Mouse (Mus musculus): Measurements from ENCODE around the gene Bmp3. TPM values are rescaled to one million over a fixed set of nuclear protein-coding genes. Genes with fewer than 3 reads are reported as not detected.

Bmp3 gene
- total RNA-seq, 2 experiments from 2014 or later: 0.53 to 0.96 TPM

- no peak for DNase-seq (ENCODE audit: low spot score in 2 of 2)
Measured at GRCm38 (mm10) chr5:98900926-98901325, 46.7 kb downstream of the Bmp3 start.

GRCm38 (mm10) chr5:98902339-98902738 is 48.1 kb downstream of the Bmp3 start:
- DNase-seq (ENCODE audit: low spot score in 2 of 2): no peak

- DNase-seq (ENCODE audit: low spot score in 2 of 2): no peak
Measured at GRCm38 (mm10) chr5:98918716-98919115, 64.5 kb downstream of the Bmp3 start.

- no peak for DNase-seq (ENCODE audit: low spot score in 2 of 2)
Measured at GRCm38 (mm10) chr5:98921608-98922007, 67.4 kb downstream of the Bmp3 start.

- no peak for DNase-seq (ENCODE audit: low spot score in 2 of 2)
Measured at GRCm38 (mm10) chr5:98922921-98923320, 68.7 kb downstream of the Bmp3 start.

Other genes starting within 250 kb of the Bmp3 start
- gene Prkg2, start 182.9 kb downstream of the Bmp3 start, total RNA-seq (2021): 1 to 10 TPM; 4.5 to 6.0 TPM